Mouse (Mus musculus) midbrain, embryonic 14.5 days (tissue): ENCODE data around the gene Prex1. TPM values are rescaled to one million over a fixed set of nuclear protein-coding genes. Genes with fewer than 3 reads are reported as not detected.

Source experiments
- ATAC-seq: fragments of 200-750 bp; cut with Nextera tagmentation; 2 replicates; pipeline ENCODE4 v1.8.0; 2017; ENCODE audit warnings: moderate number of reproducible peaks, moderate library complexity; ENCODE audit not compliant: low FRiP score, low TSS enrichment
- DNase-seq: peaks from one replicate; pipeline ENCODE4 v3.0.0-alpha.2; 2015
- H3K27ac ChIP-seq: fragments of 300-500 bp; sonication (generic); replicated peaks from 2 replicates; pipeline ENCODE4 v1.5.1; 2014; ENCODE audit warnings: mild to moderate bottlenecking, low read depth, low read length, moderate library complexity
- H3K27me3 ChIP-seq: fragments of 300-500 bp; sonication (generic); 2 replicates; pipeline ENCODE4 v1.6.1; 2014; ENCODE audit warnings: low read length, control low read depth, mixed read lengths; ENCODE audit not compliant: control insufficient read depth, insufficient read depth
- H3K36me3 ChIP-seq: fragments of 300-500 bp; sonication (generic); 2 replicates; pipeline ENCODE4 v1.6.1; 2014; ENCODE audit warnings: low read length, control low read depth; ENCODE audit not compliant: control insufficient read depth, insufficient read depth
- H3K4me1 ChIP-seq: fragments of 300-500 bp; sonication (generic); 2 replicates; pipeline ENCODE4 v1.6.1; 2014; ENCODE audit warnings: mild to moderate bottlenecking, antibody characterized with exemption, low read length, control low read depth; ENCODE audit not compliant: control insufficient read depth, insufficient read depth
- H3K4me2 ChIP-seq: fragments of 300-500 bp; sonication (generic); 2 replicates; pipeline ENCODE4 v1.6.1; 2014; ENCODE audit warnings: mild to moderate bottlenecking, low read length, moderate library complexity
- H3K4me3 ChIP-seq: fragments of 300-500 bp; sonication (generic); replicated peaks from 2 replicates; pipeline ENCODE4 v1.5.1; 2014; ENCODE audit warnings: low read depth, low read length
- H3K9ac ChIP-seq: fragments of 300-500 bp; sonication (generic); replicated peaks from 2 replicates; pipeline ENCODE4 v1.6.1; 2014; ENCODE audit warnings: mild to moderate bottlenecking, low read length, moderate library complexity
- H3K9me3 ChIP-seq: fragments of 300-500 bp; sonication (generic); 2 replicates; pipeline ENCODE4 v1.6.1; 2016; ENCODE audit warnings: low read length, control low read depth, mixed read lengths; ENCODE audit not compliant: control insufficient read depth
- WGBS: fragments of 180-500 bp; shearing (Covaris S2); extraction: QIAGEN DNeasy Blood & Tissue Kit; methylation state at CpG from one replicate; pipeline ENCODE4 v1.1.7; 2014; 5-methylcytosine and 5-hydroxymethylcytosine counted together
- polyA plus RNA-seq: library from polyadenylated mRNA; unstranded; fragments of >200 nt; fragmentation: Nextera tagmentation; extraction: Ambion mirVana; gene quantifications from 2 replicates; pipeline ENCODE4 v1.2.1, GENCODE M21; 2014

The Prex1 gene
- polyA plus RNA-seq, 1 experiment from 2014 or later: 24.2 TPM

- 89% methylated on average over 7 of the region's 7 CpGs for WGBS
- no peak for ATAC-seq
- no peak overlapping the region for H3K9ac ChIP-seq
Measured at GRCm38 (mm10) chr2:166622590-166622989, 91.0 kb downstream of the Prex1 start.

DNA sequence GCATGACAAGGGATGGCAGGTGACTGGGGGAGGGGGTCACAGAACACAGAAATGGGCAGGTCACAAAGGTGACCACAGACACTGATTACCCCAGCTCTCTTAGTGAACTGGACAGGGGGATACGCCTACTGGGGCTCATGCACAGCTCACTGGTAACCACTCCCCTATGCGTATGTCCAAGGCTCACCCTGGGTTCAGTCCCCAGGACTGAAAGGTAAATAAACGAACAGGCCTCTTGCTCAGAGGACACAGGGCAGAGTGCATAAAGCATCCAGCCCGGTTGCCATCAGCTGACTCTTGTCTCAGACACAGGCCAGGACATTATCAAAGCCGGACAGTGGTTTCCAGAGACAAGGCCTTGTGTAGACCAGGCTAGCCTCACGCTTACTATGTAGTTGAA, 91.6 kb downstream of the Prex1 start:
- Histone ChIP-seq H3K4me1 (peaks cover 18% of the 10 kb centered on the region; the same call in 1 of the 2 replicates), H3K9me3 (no peaks in the 10 kb centered on the region), H3K9ac (no peak overlapping the region), H3K4me2 (no peak overlapping the region), H3K4me3 (no peak overlapping the region), H3K27ac (0 out of 2 replicates have a peak overlapping the region, but pooled peaks have one; percentile 0), H3K36me3 (no peaks in the 10 kb centered on the region), H3K27me3 (no peaks in the 10 kb centered on the region)
- ATAC-seq: no peak
- no peak for DNase-seq
- WGBS: 93% methylated on average over 6 of the region's 6 CpGs

More at GRCm38 (mm10) chr2:166622590-166622989, 91.0 kb downstream of the Prex1 start:
- H3K4me1 ChIP-seq: peaks cover 18% of the 10 kb centered on the region; the same call in 1 of the 2 replicates
- DNase-seq: no peak
- H3K36me3 ChIP-seq: no peaks in the 10 kb centered on the region
- peak overlapping the region; percentile 3; the same call in 1 of the 2 replicates for H3K27ac ChIP-seq
- H3K4me3 ChIP-seq: no peak overlapping the region
- no peak overlapping the region for H3K4me2 ChIP-seq
- no peaks in the 10 kb centered on the region for H3K27me3 ChIP-seq
- H3K9me3 ChIP-seq: no peaks in the 10 kb centered on the region

GRCm38 (mm10) chr2:166620529-166621466, 92.8 kb downstream of the Prex1 start:
- no peaks in the 10 kb centered on the region for H3K9me3 ChIP-seq
- peaks cover 18% of the 10 kb centered on the region; the same call in 1 of the 2 replicates for H3K4me1 ChIP-seq
- no peaks in the 10 kb centered on the region for H3K27me3 ChIP-seq
- WGBS: 77% methylated on average over 20 of the region's 20 CpGs
- H3K36me3 ChIP-seq: no peaks in the 10 kb centered on the region
- H3K4me2 ChIP-seq: no peak overlapping the region
- ATAC-seq (no peak), DNase-seq (no peak)
- no peak overlapping the region for H3K27ac ChIP-seq
- H3K9ac ChIP-seq: no peak overlapping the region
- no peak overlapping the region for H3K4me3 ChIP-seq

DNA sequence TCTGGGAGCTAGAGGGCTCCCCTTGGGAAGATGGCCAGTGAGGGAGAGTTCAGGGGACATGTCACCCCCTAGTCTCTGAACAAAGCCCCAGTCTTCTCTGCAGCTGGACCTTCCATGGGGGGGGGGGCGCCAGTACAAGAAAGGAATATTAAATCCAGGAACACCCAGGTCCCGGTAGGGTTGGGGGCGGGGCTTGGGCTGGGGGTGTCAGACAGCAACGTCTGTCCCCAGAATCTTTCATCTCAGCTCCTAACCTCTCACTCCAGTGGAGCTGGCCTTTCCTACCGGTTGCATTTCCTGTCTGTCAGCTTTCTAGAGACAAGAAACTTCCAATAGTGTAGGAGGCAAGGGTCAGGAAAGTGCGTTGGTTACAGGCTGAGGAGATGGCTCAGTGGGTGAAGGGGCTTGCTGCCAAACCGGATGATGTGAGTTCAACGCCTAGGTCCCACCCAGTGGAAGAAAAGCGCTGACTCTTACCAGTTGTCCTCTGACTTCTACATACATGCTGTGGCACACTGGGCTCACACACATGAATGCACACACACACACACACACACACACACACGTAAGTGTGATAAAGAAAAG, 93.6 kb downstream of the Prex1 start:
- Histone ChIP-seq H3K27ac (no peak overlapping the region), H3K9me3 (no peaks in the 10 kb centered on the region), H3K36me3 (no peaks in the 10 kb centered on the region), H3K9ac (no peak overlapping the region), H3K4me2 (no peak overlapping the region), H3K27me3 (no peaks in the 10 kb centered on the region), H3K4me1 (peaks cover 11% of the 10 kb centered on the region; the same call in 1 of the 2 replicates), H3K4me3 (no peak overlapping the region)
- ATAC-seq: no peak
- no peak for DNase-seq
- 81% methylated on average over 10 of the region's 10 CpGs for WGBS

GRCm38 (mm10) chr2:166619270-166619669, 94.4 kb downstream of the Prex1 start:
- WGBS: 97% methylated on average over 5 of the region's 5 CpGs
- ATAC-seq (no peak), DNase-seq (no peak)
- Histone ChIP-seq H3K4me1 (peaks cover 10% of the 10 kb centered on the region; the same call in 1 of the 2 replicates), H3K4me3 (no peak overlapping the region), H3K9me3 (no peaks in the 10 kb centered on the region), H3K27me3 (no peaks in the 10 kb centered on the region), H3K36me3 (no peaks in the 10 kb centered on the region), H3K27ac (no peak overlapping the region), H3K9ac (no peak overlapping the region), H3K4me2 (no peak overlapping the region)

DNA sequence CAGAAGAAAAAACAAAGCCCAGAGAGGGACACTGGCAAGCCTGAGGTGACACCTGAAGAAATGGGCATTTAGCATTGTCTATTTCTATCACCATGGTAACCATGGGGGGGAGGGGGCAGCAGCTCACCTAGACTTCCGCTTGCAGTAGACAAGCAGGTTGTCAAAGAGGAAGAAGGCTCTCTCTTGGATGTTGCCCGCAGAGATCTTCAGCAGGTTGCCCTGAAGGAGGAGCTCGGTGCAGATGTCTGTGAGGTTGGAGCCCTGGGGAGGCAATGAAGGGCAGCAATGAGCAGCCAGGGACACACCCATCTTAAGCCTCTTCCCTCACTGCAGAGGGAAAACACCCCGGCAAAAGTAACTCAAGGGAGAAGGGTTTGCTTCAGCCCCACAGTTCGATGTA, 95.9 kb downstream of the Prex1 start:
- Histone ChIP-seq H3K9ac (no peak overlapping the region), H3K4me3 (no peak overlapping the region), H3K36me3 (no peaks in the 10 kb centered on the region; the same call in 1 of the 2 replicates), H3K27ac (no peak overlapping the region), H3K4me2 (no peak overlapping the region), H3K4me1 (no peaks in the 10 kb centered on the region), H3K9me3 (no peaks in the 10 kb centered on the region), H3K27me3 (no peaks in the 10 kb centered on the region)
- no peak for DNase-seq
- ATAC-seq: no peak
- WGBS: 88% methylated on average over 5 of the region's 5 CpGs

DNA sequence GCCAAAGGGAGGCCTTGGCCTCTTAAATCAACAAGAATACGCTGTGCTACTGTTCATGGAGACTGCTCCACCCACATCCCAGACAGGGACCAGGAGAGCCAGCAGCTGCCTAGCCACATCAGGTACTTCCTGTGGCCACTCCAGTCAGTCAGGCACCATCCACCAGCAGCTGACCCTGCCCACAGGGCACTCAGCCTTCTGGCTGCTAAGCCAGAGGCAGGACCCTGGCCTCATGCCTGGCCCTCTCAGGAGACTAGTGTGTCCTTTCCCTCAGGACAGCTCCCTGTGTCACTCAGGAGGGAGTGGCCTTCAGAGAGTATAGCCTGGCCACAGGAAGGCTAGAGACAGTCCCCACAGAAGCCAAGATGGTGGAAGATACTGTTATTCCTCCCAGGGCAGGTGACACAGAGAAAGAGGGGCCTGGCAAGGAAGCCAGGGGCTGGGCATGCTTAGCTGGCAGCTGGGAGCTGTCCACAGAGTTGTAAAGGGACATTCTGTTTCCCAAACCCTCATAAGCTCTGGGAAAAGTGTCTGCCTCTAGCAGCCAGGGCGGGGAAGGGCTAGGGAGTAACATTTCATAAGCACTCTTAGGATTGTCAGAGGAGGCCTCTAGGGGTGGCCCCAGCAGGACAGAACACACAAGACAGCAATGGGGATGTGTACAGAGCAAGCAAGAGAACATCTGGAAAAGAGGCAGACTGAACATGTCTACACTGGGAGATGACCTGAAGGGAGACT, 98.1 kb downstream of the Prex1 start:
- no peak overlapping the region for H3K4me2 ChIP-seq
- no peaks in the 10 kb centered on the region for H3K9me3 ChIP-seq
- H3K9ac ChIP-seq: no peak overlapping the region
- H3K4me1 ChIP-seq: no peaks in the 10 kb centered on the region
- no peak for DNase-seq
- no peak overlapping the region for H3K27ac ChIP-seq
- H3K36me3 ChIP-seq: no peaks in the 10 kb centered on the region; the same call in 1 of the 2 replicates
- H3K4me3 ChIP-seq: no peak overlapping the region
- H3K27me3 ChIP-seq: no peaks in the 10 kb centered on the region
- WGBS: 90% methylated on average over 2 of the region's 2 CpGs
- ATAC-seq: no peak

DNA sequence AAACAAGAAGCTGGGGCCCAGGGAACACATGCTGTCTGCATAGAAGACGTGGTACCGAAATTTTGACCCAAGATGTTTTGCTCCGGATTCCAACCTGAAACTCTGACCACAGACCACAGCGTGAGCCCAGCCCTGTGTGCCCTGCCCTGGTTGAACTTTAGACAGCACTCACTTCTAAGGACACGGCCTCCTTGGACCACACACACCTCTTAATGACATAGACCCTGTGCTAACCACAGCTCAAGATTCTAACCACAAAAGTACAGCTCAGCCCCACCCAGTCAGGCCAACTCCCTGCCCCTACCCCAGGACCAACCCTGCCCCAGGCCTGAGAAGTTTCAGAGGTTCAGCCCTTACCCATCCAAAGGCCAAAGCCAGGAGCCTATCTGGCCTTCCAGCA, 103.4 kb downstream of the Prex1 start:
- no peaks in the 10 kb centered on the region for H3K27me3 ChIP-seq
- no peaks in the 10 kb centered on the region for H3K9me3 ChIP-seq
- WGBS: 93% methylated on average over 5 of the region's 5 CpGs

More for the DNA sequence above, 103.4 kb downstream of the Prex1 start:
- H3K4me1 ChIP-seq: no peaks in the 10 kb centered on the region
- no peak overlapping the region for H3K4me2 ChIP-seq
- ATAC-seq (no peak), DNase-seq (no peak)
- H3K4me3 ChIP-seq: no peak overlapping the region
- H3K36me3 ChIP-seq: no peaks in the 10 kb centered on the region; the same call in 1 of the 2 replicates
- no peak overlapping the region for H3K9ac ChIP-seq
- H3K27ac ChIP-seq: no peak overlapping the region
